Mouse (Mus musculus): ENCODE data around the gene Sgcd.

Sgcd gene

GRCm38 (mm10) chr11:46924946-46925345 is 1063.8 kb downstream of the Sgcd start:
- DNase-seq, result no peak

- no peak for DNase-seq
Observed at GRCm38 (mm10) chr11:46920244-46920643, 1068.5 kb downstream of the Sgcd start.

GRCm38 (mm10) chr11:46912656-46913237 is 1076.0 kb downstream of the Sgcd start:
- DNase-seq, result no peak

- no peak for DNase-seq
Observed at GRCm38 (mm10) chr11:46904281-46904680, 1084.5 kb downstream of the Sgcd start.

- DNase-seq, result no peak
Observed at GRCm38 (mm10) chr11:46889093-46889492, 1099.7 kb downstream of the Sgcd start.

- no peak for DNase-seq
Observed at GRCm38 (mm10) chr11:46882456-46882855, 1106.3 kb downstream of the Sgcd start.

- no peak for DNase-seq
Observed at GRCm38 (mm10) chr11:46875774-46876173, 1113.0 kb downstream of the Sgcd start.

- no peak for DNase-seq
Observed at GRCm38 (mm10) chr11:46868594-46868993, 1120.2 kb downstream of the Sgcd start.

GRCm38 (mm10) chr11:46864809-46865208 is 1124.0 kb downstream of the Sgcd start:
- DNase-seq, result no peak

GRCm38 (mm10) chr11:46848221-46848971 is 1140.4 kb downstream of the Sgcd start:
- peak; percentile 15 for DNase-seq

- no peak for DNase-seq
Observed at GRCm38 (mm10) chr11:46847827-46848220, 1140.9 kb downstream of the Sgcd start.

- DNase-seq, result peak; percentile 2
Observed at GRCm38 (mm10) chr11:46846661-46847060, 1142.1 kb downstream of the Sgcd start.

Measured in lung, postnatal 36 days (tissue).